Comparison of ENCODE assay signal across 8 mouse cellular contexts in genomic region chr5:43235186-43235785, GRCm38 (mm10). TPM values are rescaled to one million over a fixed set of nuclear protein-coding genes. Genes with fewer than 3 reads are reported as not detected.
DNase-seq lines count a peak whose midpoint lies in the region; ATAC-seq lines count a peak whose summit lies in the region.

No protein-coding gene starts in this region.

- H3K9me3 ChIP-seq in embryonic facial prominence, embryonic 13.5 days = no peaks in the 10 kb centered on the region

- WGBS in embryonic facial prominence, embryonic 13.5 days = 2% methylated on average over 27 of the region's 27 CpGs

- no peaks in the 10 kb centered on the region for H3K36me3 ChIP-seq in embryonic facial prominence, embryonic 13.5 days

- peaks cover 25% of the 10 kb centered on the region for H3K27me3 ChIP-seq in embryonic facial prominence, embryonic 13.5 days

- peak overlapping the region; percentile 87 for H3K9ac ChIP-seq in embryonic facial prominence, embryonic 13.5 days

- intact Hi-C loops in heart, postnatal 25 days (cut with DNase I) = loop anchor here (10.0 kb wide), 3 partner anchors 260 to 1530 kb away; partner anchors contain the start of gene Rab28

- peak overlapping the region; percentile 95 for H3K4me2 ChIP-seq in embryonic facial prominence, embryonic 13.5 days

- peak; percentile 20 for DNase-seq in embryo, embryonic 10 days (ENCODE audit: low spot score)
- DNase-seq in embryo, embryonic 9.5 days (ENCODE audit: extremely low spot score) = no peak
- DNase-seq in T-cell, adult 2 months (ENCODE audit: low spot score) = peak; percentile 30
- peak; percentile 8 for DNase-seq in heart, postnatal 25 days (ENCODE audit: low spot score)
- DNase-seq in layer of hippocampus, adult 9-11 months = peak; percentile 22
- peak; percentile 43 for DNase-seq in lung, postnatal 14 days
- peak; percentile 56 for DNase-seq in right cerebral cortex, postnatal 25 days

- peak overlapping the region; percentile 81 for H3K4me3 ChIP-seq in embryonic facial prominence, embryonic 13.5 days

- H3K4me1 ChIP-seq in embryonic facial prominence, embryonic 13.5 days = peaks cover 13% of the 10 kb centered on the region

- 0 out of 2 replicates have a peak overlapping the region, but pooled peaks have one; percentile 93 for H3K27ac ChIP-seq in embryonic facial prominence, embryonic 13.5 days

- ATAC-seq in embryonic facial prominence, embryonic 13.5 days (ENCODE audit: insufficient number of reproducible peaks, insufficient read depth, low FRiP score, low TSS enrichment, low read depth) = no peak

RNA-seq across cellular contexts. Expression of gene Cpeb2, which starts 2.3 kb away (rescaled TPM):
- polyA plus RNA-seq in embryonic facial prominence, embryonic 13.5 days (2015; fragmentation: Nextera tagmentation; extraction: Ambion mirVana) = 2.0 and 2.2 TPM in 2 replicates
- 10 to 100 TPM; 23.0 to 28.5 TPM for total RNA-seq in heart, postnatal 25 days (2021)
